Mouse (Mus musculus) hindbrain, postnatal 0 days (tissue): Measurements from ENCODE around the gene Haus3. TPM values are rescaled to one million over a fixed set of nuclear protein-coding genes. Genes with fewer than 3 reads are reported as not detected.

Experiments used
- ATAC-seq: fragments of 200-750 bp; cut with Nextera tagmentation; 2 replicates; pipeline ENCODE4 v1.8.0; 2017; ENCODE audit warnings: mild to moderate bottlenecking, moderate TSS enrichment, moderate library complexity
- DNase-seq: peaks from one replicate; pipeline ENCODE4 v3.0.0-alpha.2; 2015; ENCODE audit warnings: low spot score
- H3K27ac ChIP-seq: fragments of 300-500 bp; sonication (generic); 2 replicates; pipeline ENCODE4 v1.5.1; 2014; ENCODE audit warnings: mild to moderate bottlenecking
- H3K27me3 ChIP-seq: fragments of 300-500 bp; sonication (generic); 2 replicates; pipeline ENCODE4 v1.6.1; 2014; ENCODE audit warnings: low read length, mixed read lengths; ENCODE audit not compliant: insufficient read depth
- H3K36me3 ChIP-seq: fragments of 300-500 bp; sonication (generic); 2 replicates; pipeline ENCODE4 v1.6.1; 2014; ENCODE audit warnings: low read length, mixed read lengths; ENCODE audit not compliant: insufficient read depth
- H3K4me1 ChIP-seq: fragments of 300-500 bp; sonication (generic); 2 replicates; pipeline ENCODE4 v1.6.1; 2014; ENCODE audit warnings: antibody characterized with exemption, low read length, mixed read lengths; ENCODE audit not compliant: insufficient read depth
- H3K4me2 ChIP-seq: fragments of 300-500 bp; sonication (generic); 2 replicates; pipeline ENCODE4 v1.6.1; 2014; ENCODE audit warnings: low read depth, mild to moderate bottlenecking, low read length, moderate library complexity, mixed read lengths
- H3K4me3 ChIP-seq: fragments of 300-500 bp; sonication (generic); 2 replicates; pipeline ENCODE4 v1.5.1; 2014; ENCODE audit warnings: low read length
- H3K9ac ChIP-seq: fragments of 300-500 bp; sonication (generic); replicated peaks from 2 replicates; pipeline ENCODE4 v1.6.1; 2014; ENCODE audit warnings: mild to moderate bottlenecking, low read length, moderate library complexity, mixed read lengths
- H3K9me3 ChIP-seq: fragments of 300-500 bp; sonication (generic); 2 replicates; pipeline ENCODE4 v1.6.1; 2016; ENCODE audit warnings: low read length, mixed read lengths
- CTCF ChIP-seq: IDR thresholded peaks from 2 replicates; pipeline ENCODE4 v1.5.1; 2016; ENCODE audit warnings: antibody characterized with exemption, control low read depth, low read depth
- WGBS: fragments of 180-500 bp; shearing (Covaris S2); extraction: QIAGEN DNeasy Blood & Tissue Kit; methylation state at CpG from one replicate; pipeline ENCODE4 v1.1.7; 2014; 5-methylcytosine and 5-hydroxymethylcytosine counted together
- polyA plus RNA-seq: library from polyadenylated mRNA; unstranded; fragments of >200 nt; fragmentation: Nextera tagmentation; extraction: Ambion mirVana; gene quantifications from 2 replicates; pipeline ENCODE4 v1.2.1, GENCODE M21; 2015
- total RNA-seq: library from RNA; depleted of rRNA; stranded (reverse); fragments of >200 nt; gene quantifications from 2 replicates; pipeline ENCODE4 v1.2.3, GENCODE M21; 2014

The Haus3 gene
- total and polyA plus RNA-seq, 2 experiments from 2014 or later: 4.1 to 12.7 TPM

DNA sequence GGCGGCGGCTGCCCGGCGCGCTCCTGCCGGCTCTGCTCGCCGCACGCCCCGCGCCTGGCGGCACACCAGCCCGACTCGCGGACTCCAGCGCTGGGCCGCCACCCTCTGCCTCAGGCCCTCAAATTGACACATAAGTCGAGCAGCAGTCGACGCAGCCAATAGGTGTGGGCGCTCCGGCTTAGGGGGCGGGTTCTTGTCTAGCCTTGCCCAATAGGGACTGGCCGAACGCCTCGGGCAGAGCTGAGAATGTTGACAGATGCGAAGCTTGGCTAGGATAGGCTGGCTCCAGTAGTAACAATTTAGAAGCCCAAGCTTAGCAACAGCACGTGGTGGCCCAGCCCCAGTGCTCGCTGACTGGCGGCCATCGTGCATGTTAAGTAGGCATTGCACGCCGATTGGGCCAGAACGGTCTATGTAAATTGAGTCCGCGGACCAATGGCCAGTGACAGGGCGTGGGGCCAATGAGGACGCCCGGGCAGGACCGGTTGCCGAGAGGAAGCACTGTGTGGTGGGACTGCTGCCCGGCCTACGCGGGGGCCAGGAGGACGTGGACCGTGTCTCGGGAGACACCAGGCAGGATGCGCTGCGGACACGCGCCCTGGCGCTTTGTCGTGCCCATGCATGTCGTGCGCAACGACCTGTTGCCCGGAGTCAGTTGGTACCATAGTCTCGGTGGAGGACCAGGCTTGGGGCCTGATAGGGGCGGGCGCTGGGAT is 18.4 kb upstream of the Haus3 start, which contains the start of gene Mxd4:
Mxd4 (minus strand) TSS at position 120 of the 716 bp plus-strand sequence.
- H3K4me3 ChIP-seq: peak within 1 kb of the TSS; percentile 82
- H3K4me1 ChIP-seq: peaks cover 37% of the 10 kb centered on the region
- no peaks in the 10 kb centered on the region; the same call in 1 of the 2 replicates for H3K36me3 ChIP-seq
- peak within 1 kb of the TSS; percentile 97 for H3K27ac ChIP-seq
- DNase-seq (peak; percentile 100), ATAC-seq (peak; percentile 99)
- H3K4me2 ChIP-seq: peak within 1 kb of the TSS; percentile 87
- H3K9me3 ChIP-seq: no peaks in the 10 kb centered on the region
- WGBS: under 1% methylated on average over 58 of the region's 60 CpGs
- H3K27me3 ChIP-seq: no peaks in the 10 kb centered on the region
- TF ChIP-seq CTCF: no peak
- H3K9ac ChIP-seq: peak within 1 kb of the TSS; percentile 79

DNA sequence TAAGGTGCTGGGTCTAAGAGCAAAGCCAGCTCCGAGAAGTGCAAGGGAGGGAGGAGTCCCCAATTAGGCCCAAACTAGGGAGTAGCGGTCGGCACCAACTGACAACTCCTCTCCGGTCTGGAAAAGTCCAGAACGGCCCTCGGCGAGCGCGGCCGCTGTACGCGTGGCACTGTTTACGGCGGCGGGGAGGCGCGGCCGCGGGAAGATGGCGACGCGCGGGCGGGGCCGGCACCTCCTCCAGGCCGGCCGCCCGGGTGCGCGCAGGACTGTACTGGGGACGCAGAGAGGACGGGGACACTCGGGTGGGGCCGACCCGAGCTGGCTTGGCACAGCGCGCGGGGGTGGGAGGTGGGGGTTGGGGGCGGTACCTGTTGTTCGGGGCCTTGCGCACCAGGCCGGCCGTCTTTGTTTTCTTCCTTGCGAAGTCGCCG is 17.6 kb upstream of the Haus3 start:
- H3K27ac ChIP-seq: peak overlapping the region; percentile 97
- H3K4me2 ChIP-seq: peak overlapping the region; percentile 87
- ATAC-seq (no peak), DNase-seq (peak; percentile 64)
- H3K4me1 ChIP-seq: peaks cover 39% of the 10 kb centered on the region
- H3K27me3 ChIP-seq: no peaks in the 10 kb centered on the region
- H3K9me3 ChIP-seq: no peaks in the 10 kb centered on the region
- H3K36me3 ChIP-seq: no peaks in the 10 kb centered on the region; the same call in 1 of the 2 replicates
- peak overlapping the region; percentile 79 for H3K9ac ChIP-seq
- WGBS: under 1% methylated on average over 43 of the region's 46 CpGs
- H3K4me3 ChIP-seq: peak overlapping the region; percentile 82
- TF ChIP-seq CTCF: no peak

DNA sequence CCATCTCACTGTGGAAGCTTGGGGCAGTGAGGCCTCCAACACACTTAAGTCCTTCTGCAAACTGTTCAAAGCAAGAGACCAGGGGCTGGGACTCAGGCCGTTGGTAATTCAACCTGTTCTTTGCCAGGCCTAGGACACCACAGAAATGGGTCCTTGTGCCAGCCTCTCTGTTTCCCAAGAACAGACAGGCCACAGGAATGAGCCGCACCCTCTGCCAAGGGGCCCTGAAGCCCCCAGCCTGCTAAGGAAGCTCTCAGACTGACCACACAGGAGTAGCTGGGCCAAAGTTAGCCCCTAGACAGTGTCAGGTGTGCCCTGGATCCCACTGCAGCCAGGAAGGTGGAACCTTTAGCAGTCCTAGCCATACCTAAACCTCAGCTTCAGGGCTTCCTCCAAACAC is 17.1 kb upstream of the Haus3 start:
- peak overlapping the region; percentile 87 for H3K4me2 ChIP-seq
- TF ChIP-seq CTCF: no peak
- peak overlapping the region; percentile 97 for H3K27ac ChIP-seq
- no peaks in the 10 kb centered on the region; the same call in 1 of the 2 replicates for H3K36me3 ChIP-seq
- H3K9ac ChIP-seq: peak overlapping the region; percentile 79
- H3K9me3 ChIP-seq: no peaks in the 10 kb centered on the region
- ATAC-seq (no peak), DNase-seq (no peak)
- H3K4me1 ChIP-seq: peaks cover 39% of the 10 kb centered on the region
- no peaks in the 10 kb centered on the region for H3K27me3 ChIP-seq
- WGBS: 39% methylated on average over 2 of the region's 2 CpGs
- peak overlapping the region; percentile 82 for H3K4me3 ChIP-seq

DNA sequence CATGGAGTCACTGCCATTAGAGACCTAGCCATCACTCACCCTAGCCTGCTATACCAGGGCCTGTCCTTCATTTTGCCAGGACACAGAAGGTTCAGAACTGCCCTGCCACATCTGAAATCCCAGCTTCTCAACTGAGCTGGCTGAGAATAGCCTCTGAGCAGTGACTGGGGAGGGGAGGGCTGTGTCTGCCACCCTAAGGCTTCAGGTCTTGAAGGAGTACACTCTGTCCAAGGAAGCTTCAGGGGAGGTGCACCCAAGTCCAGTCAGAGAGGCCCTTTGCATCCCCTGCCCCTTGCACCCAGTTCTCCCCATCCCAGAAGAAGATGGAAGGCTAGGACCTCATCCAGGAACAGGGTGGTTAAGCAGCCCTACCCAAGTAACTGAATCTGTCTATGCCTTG is 16.5 kb upstream of the Haus3 start:
- DNase-seq: no peak
- H3K4me2 ChIP-seq: peak overlapping the region; percentile 87
- peak overlapping the region; percentile 79 for H3K9ac ChIP-seq
- H3K27me3 ChIP-seq: no peaks in the 10 kb centered on the region
- H3K4me3 ChIP-seq: peak overlapping the region; percentile 82
- no peak overlapping the region for H3K27ac ChIP-seq
- no peak for ATAC-seq
- H3K9me3 ChIP-seq: no peaks in the 10 kb centered on the region
- H3K4me1 ChIP-seq: peaks cover 39% of the 10 kb centered on the region
- TF ChIP-seq CTCF: no peak
- H3K36me3 ChIP-seq: no peaks in the 10 kb centered on the region; the same call in 1 of the 2 replicates

DNA sequence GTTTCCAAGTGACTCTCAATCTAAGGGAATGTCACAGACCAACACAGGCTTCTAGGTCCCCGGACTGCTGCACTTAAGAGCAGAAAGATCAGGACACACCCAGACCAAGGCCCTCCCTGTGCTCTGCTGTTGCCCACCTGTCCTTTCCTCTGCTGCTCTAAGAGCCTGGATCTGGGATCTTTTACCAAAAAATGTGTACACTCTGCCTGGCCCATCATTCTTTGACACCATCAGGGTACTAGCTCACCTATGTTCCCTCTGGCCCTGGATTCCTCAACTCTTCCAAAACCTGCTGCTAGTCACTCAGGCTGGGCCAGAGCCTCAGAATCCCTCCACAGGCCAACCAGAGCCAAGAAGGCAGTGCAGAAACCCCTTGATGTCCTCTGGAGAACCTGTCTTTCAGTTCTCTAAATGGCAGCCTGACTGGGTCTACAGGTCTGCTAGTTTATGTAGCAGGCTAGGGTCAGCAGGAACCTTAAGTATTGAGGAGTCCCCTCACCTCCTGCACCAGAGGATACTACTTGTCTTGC is 15.8 kb upstream of the Haus3 start:
- WGBS: 90% methylated on average over 1 of the region's 1 CpGs
- H3K4me3 ChIP-seq: no peak overlapping the region
- peak overlapping the region; percentile 79 for H3K9ac ChIP-seq
- no peak overlapping the region for H3K27ac ChIP-seq
- TF ChIP-seq CTCF: no peak
- H3K4me1 ChIP-seq: peaks cover 39% of the 10 kb centered on the region
- H3K27me3 ChIP-seq: no peaks in the 10 kb centered on the region
- H3K4me2 ChIP-seq: peak overlapping the region; percentile 87
- no peaks in the 10 kb centered on the region; the same call in 1 of the 2 replicates for H3K36me3 ChIP-seq
- no peaks in the 10 kb centered on the region for H3K9me3 ChIP-seq
- ATAC-seq (no peak), DNase-seq (no peak)

DNA sequence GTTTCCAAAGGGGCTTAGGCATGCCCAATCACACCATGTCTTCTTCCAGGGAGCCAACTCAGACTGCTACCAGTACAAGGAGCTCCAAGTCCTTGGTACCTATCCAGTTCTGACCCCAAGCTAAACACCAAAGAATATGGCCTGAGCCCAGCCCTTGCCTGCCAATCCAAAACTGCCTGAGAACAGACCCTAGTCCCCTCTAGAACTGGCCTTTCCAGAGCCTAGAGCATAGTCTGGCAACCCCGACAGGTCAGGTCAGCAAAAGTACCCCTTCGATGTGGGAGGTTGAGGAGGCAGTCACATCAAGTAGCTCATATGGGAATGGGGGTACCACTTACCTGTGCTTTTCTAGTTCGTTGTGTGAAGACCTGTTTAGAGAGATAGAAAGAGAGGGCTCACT is 14.6 kb upstream of the Haus3 start:
- TF ChIP-seq CTCF: no peak
- Histone ChIP-seq H3K4me3 (no peak overlapping the region), H3K36me3 (no peaks in the 10 kb centered on the region; the same call in 1 of the 2 replicates), H3K4me2 (no peak overlapping the region), H3K27me3 (no peaks in the 10 kb centered on the region), H3K27ac (peak overlapping the region; percentile 8; the same call in 1 of the 2 replicates), H3K9ac (no peak overlapping the region), H3K9me3 (no peaks in the 10 kb centered on the region), H3K4me1 (peaks cover 39% of the 10 kb centered on the region)
- no peak for DNase-seq
- no peak for ATAC-seq
- 93% methylated on average over 3 of the region's 3 CpGs for WGBS
